Mouse (Mus musculus): ENCODE data around the gene Kntc1. TPM values are rescaled to one million over a fixed set of nuclear protein-coding genes. Genes with fewer than 3 reads are reported as not detected.
A peak's percentile ranks its signal among the peaks of the same experiment; 100 is the strongest.

The Kntc1 gene
- polyA plus RNA-seq, 1 experiment from 2014 or later, result 16.1 TPM

DNA sequence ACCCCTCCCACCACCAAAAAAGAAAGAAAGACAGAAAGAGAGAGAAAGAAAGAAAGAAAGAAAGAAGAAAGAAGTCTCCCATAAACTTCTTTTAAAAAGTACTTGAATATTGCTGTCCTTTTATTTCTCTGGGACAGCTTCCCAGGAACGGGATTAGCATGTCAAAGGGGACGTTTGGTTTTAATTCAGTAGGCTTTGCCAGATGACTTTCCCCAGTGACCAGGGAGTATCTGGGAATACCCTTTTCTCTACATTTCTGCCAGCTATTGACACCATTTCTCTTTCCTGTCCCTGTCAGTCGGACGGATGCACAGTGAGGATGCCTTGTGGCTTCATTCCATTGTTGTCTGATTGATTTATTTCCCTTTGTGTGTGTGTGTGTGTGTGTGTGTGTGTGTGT is 94.3 kb downstream of the Kntc1 start:
- Histone ChIP-seq H3K4me3 (no peak overlapping the region), H3K27me3 (replicated peaks) (no peaks in the 10 kb centered on the region; the same call in 1 of the 2 replicates), H3K4me2 (no peak overlapping the region), H3K4me1 (peaks cover 11% of the 10 kb centered on the region), H3K9ac (no peak overlapping the region), H3K27ac (replicated peaks) (no peak overlapping the region), H3K9me3 (no peaks in the 10 kb centered on the region), H3K36me3 (no peaks in the 10 kb centered on the region)
- no peak for ATAC-seq (ENCODE audit: extremely low read depth, insufficient number of reproducible peaks, low FRiP score, low TSS enrichment)
- 66% methylated on average over 4 of the region's 4 CpGs for WGBS

DNA sequence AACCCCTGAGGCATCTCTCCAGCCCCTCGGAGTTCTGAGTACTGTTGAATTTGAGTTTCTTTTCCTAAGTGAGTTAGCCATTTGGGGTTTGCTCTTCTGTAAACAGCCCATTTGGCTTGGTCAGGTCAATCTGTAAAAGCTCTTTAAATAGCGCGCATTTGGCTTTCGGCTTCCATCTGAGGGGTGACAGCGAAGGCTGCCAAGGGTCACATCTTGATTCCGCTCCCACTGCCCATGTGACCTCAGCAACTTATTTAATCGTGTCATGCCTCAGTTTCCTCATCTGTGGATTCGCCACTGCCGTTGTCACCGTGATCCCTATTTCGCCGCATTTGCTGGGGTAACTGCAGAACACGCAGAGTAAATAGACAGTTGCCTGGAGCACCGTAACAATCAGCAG is 94.8 kb downstream of the Kntc1 start:
- ATAC-seq (ENCODE audit: extremely low read depth, insufficient number of reproducible peaks, low FRiP score, low TSS enrichment), result no peak

DNA sequence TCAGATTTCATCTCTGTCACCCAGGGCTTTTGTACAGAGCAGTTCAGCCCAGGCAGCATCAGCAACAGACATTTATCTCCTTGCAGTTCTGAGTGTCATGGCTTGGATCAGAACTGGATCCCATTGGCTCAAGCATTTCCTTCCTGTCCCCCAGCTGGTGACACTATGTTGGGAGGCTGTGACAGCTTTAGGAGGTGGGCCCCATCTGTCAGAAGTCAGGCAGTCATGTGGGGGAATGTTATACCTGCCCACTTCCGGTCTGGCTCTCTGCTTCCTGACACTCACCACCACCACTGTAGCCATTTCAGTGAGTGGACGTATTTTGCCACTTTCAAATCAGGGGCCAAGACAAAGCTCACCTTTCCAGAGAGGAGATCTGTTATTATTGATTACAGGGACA is 101.9 kb downstream of the Kntc1 start:
- H3K4me2 ChIP-seq, result no peak overlapping the region
- H3K27me3 ChIP-seq (replicated peaks), result no peaks in the 10 kb centered on the region; the same call in 1 of the 2 replicates
- no peak overlapping the region for H3K27ac ChIP-seq (replicated peaks)
- H3K36me3 ChIP-seq, result no peaks in the 10 kb centered on the region
- no peak overlapping the region for H3K4me3 ChIP-seq
- no peak overlapping the region for H3K9ac ChIP-seq
- no peak for ATAC-seq (ENCODE audit: extremely low read depth, insufficient number of reproducible peaks, low FRiP score, low TSS enrichment)
- WGBS, result 26% methylated on average over 2 of the region's 2 CpGs
- 0 out of 2 replicates have a peak, but pooled peaks cover 4% of the 10 kb centered on the region for H3K4me1 ChIP-seq
- no peaks in the 10 kb centered on the region for H3K9me3 ChIP-seq

More for the DNA sequence above, 94.8 kb downstream of the Kntc1 start:
- H3K9me3 ChIP-seq, result no peaks in the 10 kb centered on the region
- H3K36me3 ChIP-seq, result no peaks in the 10 kb centered on the region
- no peak overlapping the region for H3K4me3 ChIP-seq
- WGBS, result 87% methylated on average over 14 of the region's 14 CpGs
- no peak overlapping the region for H3K27ac ChIP-seq (replicated peaks)
- H3K4me2 ChIP-seq, result no peak overlapping the region
- H3K9ac ChIP-seq, result no peak overlapping the region
- H3K27me3 ChIP-seq (replicated peaks), result no peaks in the 10 kb centered on the region; the same call in 1 of the 2 replicates
- peaks cover 11% of the 10 kb centered on the region for H3K4me1 ChIP-seq

DNA sequence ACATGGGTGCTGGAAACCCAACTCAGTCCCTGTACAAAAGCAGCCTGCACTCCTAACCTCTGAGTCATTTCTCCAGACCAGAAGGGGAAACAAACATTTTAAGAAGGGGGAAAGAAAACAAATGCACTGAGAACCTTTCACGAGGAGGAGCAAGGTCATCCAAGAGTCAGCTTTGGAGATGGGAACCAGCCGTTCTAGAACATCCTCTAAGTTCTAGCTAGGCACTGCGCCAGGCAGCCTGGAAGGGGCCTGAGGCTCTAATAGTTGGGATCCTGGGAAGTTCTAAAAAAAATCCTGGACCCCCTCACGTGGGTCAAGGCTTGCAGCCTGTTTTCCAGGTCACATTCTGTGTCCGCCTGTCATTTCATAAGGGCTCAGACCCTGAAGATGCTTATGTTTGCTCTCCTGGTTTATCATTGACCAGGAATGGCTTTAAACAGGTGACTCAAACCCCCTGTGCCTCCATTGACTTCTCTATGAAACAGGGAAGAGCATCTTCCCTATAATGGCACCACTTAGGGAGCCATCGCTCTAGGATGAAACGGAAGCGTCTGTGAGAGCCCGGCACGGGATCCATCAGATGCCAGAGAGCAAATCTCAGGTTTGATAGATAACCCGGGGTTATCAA is 104.5 kb downstream of the Kntc1 start:
- H3K27ac ChIP-seq (replicated peaks), result no peak overlapping the region
- 0 out of 2 replicates have a peak, but pooled peaks cover 4% of the 10 kb centered on the region for H3K4me1 ChIP-seq
- H3K27me3 ChIP-seq (replicated peaks), result no peaks in the 10 kb centered on the region
- no peak for ATAC-seq (ENCODE audit: extremely low read depth, insufficient number of reproducible peaks, low FRiP score, low TSS enrichment)
- no peaks in the 10 kb centered on the region for H3K9me3 ChIP-seq
- H3K4me3 ChIP-seq, result no peak overlapping the region
- H3K9ac ChIP-seq, result no peak overlapping the region
- WGBS, result 70% methylated on average over 11 of the region's 11 CpGs
- H3K36me3 ChIP-seq, result no peaks in the 10 kb centered on the region
- no peak overlapping the region for H3K4me2 ChIP-seq

DNA sequence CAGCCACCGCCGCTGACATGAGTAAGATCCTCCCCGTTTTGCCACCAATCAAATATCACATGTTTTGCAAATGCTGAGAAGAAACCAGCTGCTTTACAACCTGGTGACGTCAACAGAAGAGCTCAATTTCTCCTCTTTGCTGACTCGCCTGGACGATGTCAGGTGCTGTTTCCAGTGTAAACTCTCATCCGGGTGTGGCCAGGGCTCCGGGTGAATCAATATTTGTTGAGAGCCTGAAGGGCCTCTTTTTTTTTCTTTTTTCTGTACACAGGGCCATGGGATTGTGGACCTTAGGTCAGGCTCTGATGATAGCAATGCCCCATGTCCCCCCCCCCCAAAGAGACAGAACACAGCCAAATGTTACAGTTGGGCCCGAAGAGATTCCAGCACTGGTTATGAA is 105.0 kb downstream of the Kntc1 start:
- ATAC-seq (ENCODE audit: extremely low read depth, insufficient number of reproducible peaks, low FRiP score, low TSS enrichment), result no peak
- no peak overlapping the region for H3K27ac ChIP-seq (replicated peaks)
- 69% methylated on average over 9 of the region's 9 CpGs for WGBS

DNA sequence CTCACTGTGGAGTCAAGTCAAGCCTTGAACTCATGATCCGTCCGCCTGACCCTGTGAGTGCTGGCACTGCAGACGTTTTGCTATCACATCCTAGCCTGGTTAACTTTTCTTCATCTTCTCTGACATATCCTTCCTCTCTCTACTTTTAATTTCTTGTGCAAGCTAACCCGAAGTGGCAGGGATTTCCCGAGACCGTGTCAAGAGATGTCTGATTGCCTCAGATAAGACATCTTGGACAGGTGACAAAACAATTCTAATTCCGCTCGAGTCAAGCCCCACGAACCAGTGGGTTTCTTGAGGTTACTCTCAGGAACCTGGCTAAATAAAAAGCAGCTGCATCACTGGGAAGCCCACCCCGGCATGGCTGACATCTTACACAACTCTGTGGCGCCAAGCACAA is 109.3 kb downstream of the Kntc1 start:
- no peak overlapping the region for H3K4me3 ChIP-seq
- H3K36me3 ChIP-seq, result no peaks in the 10 kb centered on the region
- H3K9me3 ChIP-seq, result no peaks in the 10 kb centered on the region
- no peak overlapping the region for H3K9ac ChIP-seq
- no peaks in the 10 kb centered on the region for H3K4me1 ChIP-seq
- WGBS, result 72% methylated on average over 11 of the region's 11 CpGs
- no peak for ATAC-seq (ENCODE audit: extremely low read depth, insufficient number of reproducible peaks, low FRiP score, low TSS enrichment)
- no peak overlapping the region for H3K4me2 ChIP-seq
- no peaks in the 10 kb centered on the region; the same call in 1 of the 2 replicates for H3K27me3 ChIP-seq (replicated peaks)
- no peak overlapping the region for H3K27ac ChIP-seq (replicated peaks)

More for the DNA sequence above, 105.0 kb downstream of the Kntc1 start:
- no peaks in the 10 kb centered on the region for H3K27me3 ChIP-seq (replicated peaks)
- no peaks in the 10 kb centered on the region for H3K9me3 ChIP-seq
- no peak overlapping the region for H3K4me2 ChIP-seq
- H3K4me1 ChIP-seq, result 0 out of 2 replicates have a peak, but pooled peaks cover 4% of the 10 kb centered on the region
- no peak overlapping the region for H3K9ac ChIP-seq
- no peak overlapping the region for H3K4me3 ChIP-seq
- no peaks in the 10 kb centered on the region for H3K36me3 ChIP-seq

DNA sequence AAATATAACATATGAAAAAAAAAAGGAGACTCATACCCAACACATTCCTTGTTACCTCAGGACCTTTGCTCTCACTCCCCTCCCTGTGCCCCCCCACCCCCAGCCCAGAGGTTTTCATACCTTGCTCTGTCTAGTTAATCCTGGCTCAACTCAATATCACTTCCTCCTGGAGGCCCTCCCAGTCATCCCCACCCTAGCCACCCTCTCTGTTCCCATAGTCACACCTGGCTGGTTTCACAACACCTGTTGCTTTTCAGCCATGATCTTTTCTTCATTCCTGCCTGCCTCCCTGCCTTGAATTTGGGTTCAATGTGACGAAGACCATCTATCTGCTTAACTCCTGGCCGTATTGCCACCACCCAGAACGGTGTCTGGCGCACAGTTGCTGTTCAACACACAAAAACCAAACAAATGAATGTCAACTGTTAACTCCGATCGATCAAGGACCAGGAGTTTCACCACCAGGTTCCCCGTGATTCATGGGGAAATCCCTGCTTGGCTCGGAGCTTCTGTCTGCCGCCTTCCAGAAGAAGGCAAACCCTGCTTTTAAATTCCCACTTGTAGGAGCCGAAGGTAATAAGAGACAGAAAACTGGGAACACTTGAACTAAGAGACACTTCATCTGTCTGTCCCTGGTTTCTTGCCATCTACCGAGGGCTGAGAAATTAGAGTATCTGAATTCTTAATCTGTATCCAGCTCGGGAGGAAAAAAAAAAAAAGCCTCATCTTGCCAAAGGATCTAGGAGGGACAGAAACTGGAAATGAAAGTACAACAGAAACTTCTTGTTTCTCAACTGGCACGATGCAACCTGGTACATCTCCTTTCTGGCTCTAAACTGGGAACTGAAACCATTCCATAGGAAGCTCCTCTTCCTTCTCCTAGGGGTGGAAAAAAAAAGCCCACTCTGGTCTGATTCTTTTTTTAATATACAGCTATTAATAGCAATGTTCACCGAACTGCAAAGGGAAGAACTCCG is 113.1 kb downstream of the Kntc1 start:
- no peak overlapping the region for H3K4me2 ChIP-seq
- no peaks in the 10 kb centered on the region; the same call in 1 of the 2 replicates for H3K27me3 ChIP-seq (replicated peaks)
- no peaks in the 10 kb centered on the region for H3K4me1 ChIP-seq
- no peak for ATAC-seq (ENCODE audit: extremely low read depth, insufficient number of reproducible peaks, low FRiP score, low TSS enrichment)
- no peaks in the 10 kb centered on the region for H3K36me3 ChIP-seq
- no peak overlapping the region for H3K4me3 ChIP-seq
- no peaks in the 10 kb centered on the region for H3K9me3 ChIP-seq
- H3K27ac ChIP-seq (replicated peaks), result no peak overlapping the region
- 69% methylated on average over 15 of the region's 15 CpGs for WGBS
- H3K9ac ChIP-seq, result peak overlapping the region; percentile 21; the same call in 1 of the 2 replicates

DNA sequence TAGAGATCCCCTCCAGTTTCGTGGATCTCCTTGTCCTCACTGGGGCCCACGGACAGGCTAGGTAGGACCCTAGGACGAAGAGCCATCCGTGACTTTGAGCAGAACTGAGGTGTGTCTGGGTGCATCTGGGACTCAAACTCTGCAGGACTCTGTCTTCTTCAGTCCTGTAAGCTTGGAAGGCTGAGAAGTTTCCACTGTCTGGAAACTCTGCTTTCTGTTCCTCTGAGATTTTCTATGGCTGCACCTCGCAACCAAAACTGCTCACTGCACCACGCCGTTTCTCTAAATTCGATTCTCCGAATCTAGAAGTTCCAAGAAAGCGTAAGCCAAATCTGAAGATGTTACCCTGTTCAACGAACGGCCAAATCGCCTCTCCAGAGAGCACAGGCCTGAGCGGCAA is 114.4 kb downstream of the Kntc1 start:
- no peaks in the 10 kb centered on the region for H3K36me3 ChIP-seq
- H3K27me3 ChIP-seq (replicated peaks), result no peaks in the 10 kb centered on the region; the same call in 1 of the 2 replicates
- no peak overlapping the region for H3K9ac ChIP-seq
- no peaks in the 10 kb centered on the region for H3K9me3 ChIP-seq
- 81% methylated on average over 14 of the region's 14 CpGs for WGBS
- no peak overlapping the region for H3K27ac ChIP-seq (replicated peaks)
- ATAC-seq (ENCODE audit: extremely low read depth, insufficient number of reproducible peaks, low FRiP score, low TSS enrichment), result no peak
- no peaks in the 10 kb centered on the region for H3K4me1 ChIP-seq
- no peak overlapping the region for H3K4me2 ChIP-seq
- H3K4me3 ChIP-seq, result no peak overlapping the region

DNA sequence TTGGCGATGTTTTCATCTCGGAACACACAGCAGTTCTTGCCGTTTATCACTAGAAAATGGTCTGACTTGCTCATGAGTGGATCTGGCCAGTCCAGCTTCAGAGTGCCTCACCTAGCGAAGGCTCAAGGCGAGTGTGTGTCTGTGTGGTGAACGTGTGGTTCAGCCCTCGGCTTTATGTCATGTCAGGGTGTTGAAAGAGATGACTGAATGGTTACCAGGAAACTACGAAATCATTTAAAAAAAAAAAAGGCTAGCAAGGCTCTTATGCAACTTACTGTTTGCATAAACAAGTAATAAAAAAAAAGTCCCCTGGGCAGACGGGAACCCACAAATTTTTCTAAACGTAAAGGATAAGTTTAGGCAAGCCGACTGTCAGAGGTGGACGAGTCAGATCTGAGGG is 115.8 kb downstream of the Kntc1 start, which contains the start of gene Hcar2:
Gene Hcar2 (minus strand): TSS at position 135 of the 400 bp plus-strand sequence.
- no peak within 1 kb of the TSS for H3K9ac ChIP-seq
- H3K4me1 ChIP-seq, result no peaks in the 10 kb centered on the region
- no peak within 1 kb of the TSS for H3K4me3 ChIP-seq
- no peaks in the 10 kb centered on the region; the same call in 1 of the 2 replicates for H3K27me3 ChIP-seq (replicated peaks)
- no peaks in the 10 kb centered on the region for H3K36me3 ChIP-seq
- H3K9me3 ChIP-seq, result no peaks in the 10 kb centered on the region
- ATAC-seq (ENCODE audit: extremely low read depth, insufficient number of reproducible peaks, low FRiP score, low TSS enrichment), result no peak
- WGBS, result 67% methylated on average over 12 of the region's 12 CpGs
- no peak within 1 kb of the TSS for H3K27ac ChIP-seq (replicated peaks)
- H3K4me2 ChIP-seq, result no peak within 1 kb of the TSS

DNA sequence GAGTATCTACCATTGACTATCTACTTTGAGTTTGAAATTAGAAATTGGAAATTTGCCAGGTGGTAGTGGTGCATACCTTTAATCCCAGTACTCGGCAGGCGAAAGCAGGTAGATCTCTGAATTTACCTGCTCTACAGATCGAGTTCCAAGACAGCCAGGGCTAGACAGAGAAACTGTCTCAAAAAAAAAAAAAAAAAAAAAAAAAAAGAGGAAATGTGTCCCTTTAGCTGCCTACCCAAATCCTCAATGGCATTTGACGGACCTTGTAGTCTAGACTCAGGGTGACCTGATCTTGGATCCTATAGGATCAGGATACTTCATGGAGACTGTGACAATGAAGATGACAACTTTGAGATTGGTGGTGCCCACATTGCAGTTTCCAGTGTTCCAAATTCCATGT is 116.9 kb downstream of the Kntc1 start:
- no peak for ATAC-seq (ENCODE audit: extremely low read depth, insufficient number of reproducible peaks, low FRiP score, low TSS enrichment)

DNA sequence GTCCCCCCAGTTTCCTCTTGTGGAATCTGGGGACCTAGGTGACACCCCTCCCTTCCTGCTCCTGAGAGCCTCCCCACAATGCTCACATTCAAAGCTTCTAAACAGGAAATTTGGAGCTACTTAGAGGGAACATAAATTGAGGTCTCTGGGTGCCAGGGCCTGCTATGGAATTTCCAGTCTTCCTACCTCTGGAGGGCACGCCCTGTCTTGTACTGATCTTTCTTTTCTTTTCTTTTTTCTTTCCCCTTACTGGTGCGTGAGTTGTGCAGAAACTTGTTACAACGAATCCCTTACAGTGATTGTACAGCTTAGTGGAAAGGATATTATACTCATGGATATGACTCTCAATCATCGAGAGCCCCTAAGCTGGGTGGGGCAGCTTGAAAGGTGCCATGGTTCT is 120.1 kb downstream of the Kntc1 start:
- Histone ChIP-seq H3K36me3 (no peaks in the 10 kb centered on the region), H3K4me1 (no peaks in the 10 kb centered on the region), H3K9ac (no peak overlapping the region), H3K27ac (replicated peaks) (no peak overlapping the region), H3K9me3 (no peaks in the 10 kb centered on the region), H3K4me3 (no peak overlapping the region), H3K27me3 (replicated peaks) (no peaks in the 10 kb centered on the region), H3K4me2 (no peak overlapping the region)
- WGBS, result 81% methylated on average over 4 of the region's 4 CpGs
- no peak for ATAC-seq (ENCODE audit: extremely low read depth, insufficient number of reproducible peaks, low FRiP score, low TSS enrichment)

More for the DNA sequence above, 116.9 kb downstream of the Kntc1 start:
- Histone ChIP-seq H3K9me3 (no peaks in the 10 kb centered on the region), H3K4me1 (no peaks in the 10 kb centered on the region), H3K27ac (replicated peaks) (no peak overlapping the region), H3K36me3 (no peaks in the 10 kb centered on the region), H3K4me3 (no peak overlapping the region), H3K4me2 (no peak overlapping the region), H3K9ac (no peak overlapping the region), H3K27me3 (replicated peaks) (no peaks in the 10 kb centered on the region; the same call in 1 of the 2 replicates)
- WGBS, result 81% methylated on average over 4 of the region's 4 CpGs

All from heart, embryonic 13.5 days (tissue).